Mouse (Mus musculus): ENCODE measurements around the gene Ch25h. TPM values are rescaled to one million over a fixed set of nuclear protein-coding genes. Genes with fewer than 3 reads are reported as not detected.

Gene Ch25h
- total RNA-seq (2021) = under 1 TPM; 0.16 to 0.34 TPM
- 2.4 and 3.2 TPM in 2 replicates for polyA plus RNA-seq (2012; rRNA removed)
- long read RNA-seq, partial matches to known transcripts = 0 of 1 reads
- long read RNA-seq, other reads (novel, unspliced or antisense) = 0 of 1 reads

DNA sequence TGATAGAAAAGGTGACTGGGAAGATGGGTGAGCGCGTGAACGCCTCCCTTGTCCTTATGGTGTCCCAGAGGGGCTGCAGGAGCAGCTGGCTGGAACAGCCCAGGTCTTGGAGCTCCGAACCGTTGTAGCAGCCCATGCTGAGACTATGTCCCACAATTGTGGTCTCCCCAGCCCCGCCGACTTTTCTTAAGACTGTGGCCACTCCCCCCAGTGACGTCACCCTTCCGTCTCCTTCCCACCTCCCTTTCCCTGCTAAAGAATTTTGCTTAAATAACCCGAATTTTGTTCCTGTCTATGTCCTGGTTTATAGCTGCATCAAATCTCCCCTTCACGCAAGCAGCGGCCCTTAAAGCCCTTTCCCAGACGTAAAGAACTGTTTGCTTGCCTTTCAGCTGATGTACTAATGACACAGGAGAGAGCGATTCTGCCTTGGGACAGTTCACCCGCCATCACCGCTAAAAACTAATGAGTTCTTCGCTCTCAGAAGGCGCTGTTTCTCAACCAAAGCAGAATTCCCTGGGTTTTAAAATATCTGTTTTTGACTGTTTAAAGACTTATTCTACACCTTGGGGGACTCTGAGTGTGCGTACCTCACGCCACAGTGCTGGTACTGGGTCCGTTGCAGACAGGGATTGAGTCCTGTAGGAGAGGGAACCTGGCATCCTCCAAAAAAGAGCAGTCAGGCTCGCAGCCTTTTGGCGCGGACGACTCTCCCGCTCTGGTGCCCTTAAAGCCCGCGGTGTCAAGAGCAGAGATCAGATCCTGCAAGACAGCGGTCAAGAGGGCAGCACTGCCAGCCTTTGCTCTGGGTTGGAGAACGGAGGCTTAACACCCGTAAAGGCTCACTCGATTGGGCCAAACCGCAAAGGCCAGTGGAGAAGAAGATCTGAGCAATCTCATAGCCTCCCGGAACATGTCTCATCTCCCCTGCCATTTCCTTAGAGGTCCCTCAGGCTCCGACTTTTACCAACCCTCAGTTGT lies at the start of gene Ch25h:
TSS of gene Ch25h (minus strand) at position 174 of the 981 bp plus-strand sequence.
- Histone ChIP-seq H3K27ac (peak within 1 kb of the TSS; percentile 51), H3K27me3 (ENCODE audit: control insufficient read depth, insufficient read depth, low read length) (no peaks in the 10 kb centered on the region; the same call in 1 of the 2 replicates), H3K9ac (ENCODE audit: low read depth, low read length) (peak within 1 kb of the TSS; percentile 44), H3K79me2 (replicated peaks; ENCODE audit: control insufficient read depth, insufficient read depth, low read length) (no peaks in the 10 kb centered on the region), H3K4me1 (ENCODE audit: control insufficient read depth, insufficient read depth, low read length) (peaks cover 4% of the 10 kb centered on the region), H3K4me3 (peak within 1 kb of the TSS; percentile 64), H3K36me3 (ENCODE audit: control insufficient read depth, insufficient read depth, low read length) (no peaks in the 10 kb centered on the region)
- 3% methylated on average over 35 of the region's 35 CpGs for WGBS
- peak; percentile 71 to 75 for DNase-seq
- intact Hi-C loops (cut with DNase I) = loop anchor here (2.0 kb wide), 1 partner anchor 30 kb away; no protein-coding TSS in a partner anchor
- TF ChIP-seq EP300 (IDR thresholded peaks at IDR 0.05; ENCODE audit: insufficient read depth, low read depth, low read length) = no peak
- TF ChIP-seq POLR2A (IDR thresholded peaks at IDR 0.05; ENCODE audit: insufficient read depth, low read depth, low read length) = no peak; the same call in 1 of the 2 replicates
- TF ChIP-seq CTCF (IDR thresholded peaks at IDR 0.05) = no peak

DNA sequence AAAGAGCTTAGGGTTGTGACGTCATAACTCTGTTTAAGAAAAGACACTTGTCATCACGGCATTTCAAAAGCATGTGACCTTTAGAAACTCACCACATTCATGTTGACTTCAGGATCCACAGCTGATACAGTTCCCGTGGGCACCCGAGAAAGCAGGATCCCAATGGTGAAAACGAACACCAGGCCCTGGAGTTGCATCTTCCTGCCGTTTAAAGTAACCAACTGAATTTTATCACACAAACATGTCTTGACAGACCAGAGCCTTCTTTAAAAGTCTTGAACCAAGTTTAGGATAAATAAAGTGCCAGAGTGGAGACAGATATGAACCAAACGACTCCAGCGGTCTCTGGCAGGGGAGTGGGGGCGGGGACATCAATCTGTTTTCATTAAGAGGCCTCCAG lies 49.7 kb upstream of the Ch25h start:
- WGBS = 50% methylated on average over 9 of the region's 9 CpGs
- peaks cover 29% of the 10 kb centered on the region for H3K36me3 ChIP-seq (ENCODE audit: control insufficient read depth, insufficient read depth, low read length)
- H3K27ac ChIP-seq = no peak overlapping the region; the same call in 1 of the 2 replicates
- no peak for DNase-seq
- no peak overlapping the region for H3K9ac ChIP-seq (ENCODE audit: low read depth, low read length)
- 0 out of 2 replicates have a peak, but pooled peaks cover 2% of the 10 kb centered on the region for H3K79me2 ChIP-seq (replicated peaks; ENCODE audit: control insufficient read depth, insufficient read depth, low read length)
- peaks cover 9% of the 10 kb centered on the region for H3K4me1 ChIP-seq (ENCODE audit: control insufficient read depth, insufficient read depth, low read length)
- no peak for TF ChIP-seq CTCF (IDR thresholded peaks at IDR 0.05)
- TF ChIP-seq EP300 (IDR thresholded peaks at IDR 0.05; ENCODE audit: insufficient read depth, low read depth, low read length) = no peak
- no peak for TF ChIP-seq POLR2A (IDR thresholded peaks at IDR 0.05; ENCODE audit: insufficient read depth, low read depth, low read length)
- intact Hi-C loops (cut with DNase I) = no loop called here
- no peak overlapping the region for H3K4me3 ChIP-seq
- no peaks in the 10 kb centered on the region for H3K27me3 ChIP-seq (ENCODE audit: control insufficient read depth, insufficient read depth, low read length)

DNA sequence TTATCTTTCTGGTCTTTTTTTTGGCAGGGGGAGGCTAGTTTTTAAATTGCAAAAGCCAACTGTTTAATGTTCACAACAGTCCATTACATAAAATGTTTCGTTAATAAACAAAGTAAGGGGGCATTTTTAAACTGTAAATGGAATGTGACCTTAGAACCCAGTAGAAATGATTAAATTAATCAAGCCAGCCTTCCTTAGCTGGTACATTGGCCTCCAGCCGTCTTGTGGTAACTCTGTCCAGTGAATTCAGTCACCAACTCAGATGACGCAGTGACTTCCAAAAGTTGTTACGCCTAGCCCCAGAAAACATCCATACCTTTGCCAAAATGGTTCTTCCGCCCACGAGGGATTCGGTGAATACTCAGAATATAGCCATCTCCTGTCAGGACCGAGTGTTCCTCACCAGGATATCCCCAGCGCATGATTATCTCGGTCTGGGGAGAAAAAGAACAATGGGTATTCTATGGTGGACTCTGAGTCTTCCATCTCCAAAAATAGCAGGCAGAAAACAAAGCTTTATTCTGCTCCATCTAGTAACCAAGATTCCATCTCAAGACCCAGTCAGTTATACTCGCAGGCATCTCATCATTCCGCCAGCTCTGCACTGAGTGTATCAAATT lies 48.3 kb upstream of the Ch25h start:
- Histone ChIP-seq H3K36me3 (ENCODE audit: control insufficient read depth, insufficient read depth, low read length) (peaks cover 34% of the 10 kb centered on the region), H3K79me2 (replicated peaks; ENCODE audit: control insufficient read depth, insufficient read depth, low read length) (0 out of 2 replicates have a peak, but pooled peaks cover 2% of the 10 kb centered on the region), H3K27ac (peak overlapping the region; percentile 31; the same call in 1 of the 2 replicates), H3K27me3 (ENCODE audit: control insufficient read depth, insufficient read depth, low read length) (no peaks in the 10 kb centered on the region), H3K9ac (ENCODE audit: low read depth, low read length) (no peak overlapping the region), H3K4me3 (no peak overlapping the region), H3K4me1 (ENCODE audit: control insufficient read depth, insufficient read depth, low read length) (peaks cover 12% of the 10 kb centered on the region)
- intact Hi-C loops (cut with DNase I) = no loop called here
- DNase-seq = peak in 1 of 2 experiments; percentile 18
- TF ChIP-seq POLR2A (IDR thresholded peaks at IDR 0.05; ENCODE audit: insufficient read depth, low read depth, low read length) = peak; percentile 32; the same call in 1 of the 2 replicates
- 0 out of 2 replicates have a peak, but pooled peaks have one; percentile 41 for TF ChIP-seq EP300 (IDR thresholded peaks at IDR 0.05; ENCODE audit: insufficient read depth, low read depth, low read length)
- no peak for TF ChIP-seq CTCF (IDR thresholded peaks at IDR 0.05)
- 52% methylated on average over 12 of the region's 12 CpGs for WGBS

DNA sequence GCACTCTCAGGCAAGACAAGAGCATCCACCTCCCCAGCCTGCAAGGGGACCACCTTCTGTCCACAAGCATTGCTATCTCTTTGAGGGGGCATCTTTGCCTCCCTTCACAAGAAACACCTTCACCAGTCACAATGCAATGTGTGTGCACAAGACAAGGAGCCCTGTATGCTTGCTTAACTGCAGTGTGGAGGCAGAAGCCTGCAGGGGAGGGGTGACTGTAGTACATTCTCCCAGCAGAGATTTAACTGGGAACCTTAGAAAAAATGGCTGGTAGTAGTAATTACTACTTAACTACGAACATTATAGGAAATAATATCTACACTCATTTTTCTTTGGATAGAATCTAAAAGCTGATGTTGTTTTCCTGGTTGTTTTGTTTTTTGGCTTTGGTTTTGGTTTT lies 47.0 kb upstream of the Ch25h start:
- Histone ChIP-seq H3K4me3 (no peak overlapping the region), H3K27ac (no peak overlapping the region), H3K27me3 (ENCODE audit: control insufficient read depth, insufficient read depth, low read length) (no peaks in the 10 kb centered on the region), H3K9ac (ENCODE audit: low read depth, low read length) (no peak overlapping the region), H3K36me3 (ENCODE audit: control insufficient read depth, insufficient read depth, low read length) (peaks cover 38% of the 10 kb centered on the region), H3K79me2 (replicated peaks; ENCODE audit: control insufficient read depth, insufficient read depth, low read length) (0 out of 2 replicates have a peak, but pooled peaks cover 2% of the 10 kb centered on the region), H3K4me1 (ENCODE audit: control insufficient read depth, insufficient read depth, low read length) (peaks cover 14% of the 10 kb centered on the region)
- intact Hi-C loops (cut with DNase I) = no loop called here
- TF ChIP-seq CTCF (IDR thresholded peaks at IDR 0.05) (no peak), POLR2A (IDR thresholded peaks at IDR 0.05; ENCODE audit: insufficient read depth, low read depth, low read length) (no peak), EP300 (IDR thresholded peaks at IDR 0.05; ENCODE audit: insufficient read depth, low read depth, low read length) (no peak)
- 96% methylated on average over 1 of the region's 1 CpGs for WGBS
- DNase-seq = no peak

DNA sequence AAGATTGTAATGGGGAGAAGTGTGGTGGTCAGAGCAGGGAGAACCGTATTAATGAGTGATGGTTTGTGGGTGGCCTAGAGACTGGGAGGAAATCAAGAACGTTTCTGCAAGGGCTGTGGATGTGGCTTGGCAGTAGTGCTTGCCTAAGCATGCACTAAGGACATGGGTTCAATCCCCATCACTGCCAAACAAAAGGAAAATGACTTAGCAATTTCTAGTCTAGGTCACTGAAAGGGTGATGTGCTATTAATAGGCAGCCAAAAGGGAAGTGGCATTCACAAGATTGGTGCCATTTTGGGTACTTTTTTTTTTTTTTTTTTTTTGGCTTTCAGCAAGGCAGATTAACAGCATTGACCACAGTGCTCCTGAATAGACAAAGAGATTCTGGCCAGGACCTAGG lies 46.4 kb upstream of the Ch25h start:
- no peaks in the 10 kb centered on the region for H3K27me3 ChIP-seq (ENCODE audit: control insufficient read depth, insufficient read depth, low read length)
- intact Hi-C loops (cut with DNase I) = no loop called here
- no peak overlapping the region for H3K9ac ChIP-seq (ENCODE audit: low read depth, low read length)
- H3K36me3 ChIP-seq (ENCODE audit: control insufficient read depth, insufficient read depth, low read length) = peaks cover 43% of the 10 kb centered on the region
- 61% methylated on average over 2 of the region's 2 CpGs for WGBS
- peaks cover 16% of the 10 kb centered on the region for H3K4me1 ChIP-seq (ENCODE audit: control insufficient read depth, insufficient read depth, low read length)
- no peak for DNase-seq
- no peak overlapping the region for H3K27ac ChIP-seq
- H3K79me2 ChIP-seq (replicated peaks; ENCODE audit: control insufficient read depth, insufficient read depth, low read length) = 0 out of 2 replicates have a peak, but pooled peaks cover 2% of the 10 kb centered on the region
- H3K4me3 ChIP-seq = no peak overlapping the region
- TF ChIP-seq CTCF (IDR thresholded peaks at IDR 0.05) (no peak), POLR2A (IDR thresholded peaks at IDR 0.05; ENCODE audit: insufficient read depth, low read depth, low read length) (no peak), EP300 (IDR thresholded peaks at IDR 0.05; ENCODE audit: insufficient read depth, low read depth, low read length) (no peak)

All from heart, adult 2 months (tissue).